Mouse (Mus musculus): ENCODE data around the gene Ppfia3.
"Not testable (repeated sequence)": the region's sequence is repeated elsewhere in the genome, so short reads cannot be mapped to it uniquely, and the experiment has no call there.

Ppfia3 gene

DNA sequence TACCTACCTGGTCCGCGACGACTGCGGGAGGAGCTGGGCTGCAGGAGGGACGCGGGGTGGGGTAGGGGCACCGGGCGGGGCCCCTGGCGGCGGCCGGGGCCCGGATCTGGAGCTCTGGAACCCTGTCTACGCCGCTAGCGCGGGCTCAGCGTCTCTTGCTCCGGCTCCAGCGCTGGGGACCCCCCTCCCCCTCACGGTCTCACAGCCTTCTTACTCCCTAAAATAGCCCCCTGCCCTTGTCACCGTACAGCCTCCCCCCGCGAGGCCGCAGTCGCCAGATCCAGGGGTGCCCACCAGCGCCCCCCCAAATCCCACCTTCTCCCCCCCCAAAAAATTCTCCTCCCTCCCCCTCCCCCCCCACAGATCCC lies at the start of gene Ppfia3:
Gene Ppfia3 (minus strand): TSS at position 368 of the 368 bp plus-strand sequence.
- DNase-seq (ENCODE audit: low read depth, low spot score), result no peak

DNA sequence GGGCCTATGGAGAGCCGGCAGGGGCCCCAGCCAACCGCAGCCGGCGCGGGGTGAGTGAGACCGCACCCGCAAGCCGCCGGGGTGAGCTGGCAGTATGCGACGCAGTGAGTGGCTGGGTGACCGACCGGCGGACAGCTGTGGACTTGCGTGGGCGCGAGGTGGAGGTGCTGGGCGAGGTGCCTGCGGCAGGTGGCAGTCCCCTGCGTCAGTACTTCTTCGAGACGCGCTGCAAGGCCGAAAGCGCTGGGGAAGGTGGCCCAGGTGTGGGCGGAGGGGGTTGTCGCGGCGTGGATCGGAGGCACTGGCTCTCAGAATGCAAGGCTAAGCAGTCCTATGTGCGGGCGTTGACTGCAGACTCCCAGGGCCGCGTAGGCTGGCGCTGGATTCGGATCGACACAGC lies 48.8 kb upstream of the Ppfia3 start:
- no peak for DNase-seq (ENCODE audit: low read depth, low spot score)

DNA sequence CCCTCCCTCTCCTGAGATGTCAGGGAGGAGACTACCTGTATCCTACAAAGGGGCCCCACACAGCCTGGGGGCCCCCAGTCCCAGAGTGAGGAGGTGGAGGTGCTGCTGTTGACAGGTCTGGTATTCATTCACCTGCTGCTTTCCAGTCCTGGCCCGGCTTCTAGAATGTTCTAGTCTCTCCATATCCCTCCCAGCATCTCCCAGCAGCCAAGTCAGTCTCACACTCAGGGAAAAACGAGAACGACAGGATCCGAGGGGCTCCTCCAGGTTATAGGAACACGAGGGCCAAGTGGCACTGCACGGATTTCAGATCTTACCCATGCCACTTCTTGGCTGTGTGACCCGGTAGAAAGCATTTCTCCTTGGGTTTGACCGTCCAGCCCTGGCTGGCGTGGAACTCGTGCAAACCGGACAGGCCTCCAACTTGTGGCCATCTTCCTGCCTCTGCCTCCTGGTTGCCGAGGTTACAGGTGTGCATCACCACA lies 48.0 kb upstream of the Ppfia3 start:
- no peak for DNase-seq (ENCODE audit: low read depth, low spot score)

DNA sequence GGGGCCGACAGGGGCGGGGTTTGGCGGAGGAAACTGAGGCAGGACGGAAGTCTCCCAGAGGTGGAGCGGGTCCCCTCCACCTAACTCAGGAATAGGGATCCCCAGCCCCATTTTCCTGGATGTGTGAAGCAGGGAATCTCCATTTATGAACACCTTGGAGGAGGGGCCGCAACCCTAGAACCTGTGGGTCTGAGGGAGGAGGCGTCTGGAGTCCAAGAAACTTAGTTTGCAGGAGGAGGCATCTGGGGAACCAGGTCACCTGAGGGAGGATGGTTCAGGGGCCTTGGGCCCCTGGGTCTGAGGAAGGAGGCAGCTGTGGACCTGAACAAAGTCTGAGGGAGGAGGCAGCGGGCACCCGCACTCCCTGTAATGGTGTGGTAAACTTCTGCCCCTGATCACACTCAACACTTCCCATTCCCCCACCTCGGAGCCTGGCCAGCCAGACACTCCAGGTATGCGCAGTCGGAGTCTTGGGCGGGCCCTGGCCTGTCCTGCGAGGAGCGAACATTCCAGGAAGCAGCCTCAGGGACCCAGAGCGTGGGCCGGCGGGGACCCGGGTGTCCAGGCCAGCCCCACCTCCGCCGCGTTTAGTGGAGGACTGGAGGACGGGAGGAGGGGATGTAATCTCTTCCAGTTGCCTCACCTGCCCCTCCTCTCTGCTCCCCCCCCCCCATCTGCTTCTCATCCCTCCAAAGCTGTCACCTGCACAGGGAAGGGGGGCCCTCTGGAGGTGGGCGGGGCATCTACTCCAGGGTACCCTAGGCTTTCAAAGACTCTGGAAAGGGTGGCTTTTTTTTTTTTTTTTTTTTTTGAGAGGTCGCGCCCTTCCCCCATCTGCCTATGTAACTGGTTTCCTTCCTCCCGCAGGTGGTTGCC lies 47.3 kb upstream of the Ppfia3 start:
- no peak for DNase-seq (ENCODE audit: low read depth, low spot score)

DNA sequence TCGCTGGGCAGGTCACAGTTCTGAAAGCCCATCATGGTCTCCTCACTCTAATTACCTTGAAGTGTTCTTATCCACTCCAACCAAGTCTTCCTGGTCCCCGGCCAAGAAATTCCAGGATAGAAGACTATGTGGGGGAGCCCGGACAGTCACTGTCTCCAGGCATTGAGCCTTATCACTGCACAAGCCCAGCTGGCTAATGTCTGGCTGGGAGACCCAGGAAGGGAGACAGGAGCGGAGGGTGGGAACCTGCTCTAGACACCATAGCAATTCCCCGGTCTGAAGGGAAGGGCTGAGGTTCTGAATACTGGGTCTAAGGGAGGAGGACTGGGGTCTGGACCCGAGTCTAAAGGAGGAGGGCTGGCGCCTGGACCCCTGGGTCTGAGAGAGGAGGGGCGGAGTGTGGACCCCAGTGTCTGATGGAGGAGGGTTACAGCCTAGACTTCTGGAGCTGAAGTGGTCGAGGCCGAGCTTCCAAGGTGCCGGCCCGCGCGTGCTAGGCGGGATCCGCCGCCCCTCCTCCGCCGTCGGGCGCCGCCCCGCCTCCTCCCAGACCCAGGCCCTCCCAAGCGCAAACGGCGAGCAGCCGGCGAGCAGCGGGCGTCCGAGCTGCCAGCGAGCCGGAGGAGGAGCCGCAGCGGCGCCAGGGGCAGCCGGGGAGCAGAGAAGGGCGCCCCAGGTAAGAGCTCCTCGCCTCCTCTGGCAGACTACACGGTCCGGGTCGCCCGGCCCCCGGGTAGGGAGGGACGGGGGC lies 46.5 kb upstream of the Ppfia3 start, which contains the start of gene Ntf5:
Gene Ntf5 (plus strand): TSS at position 583 of the 751 bp plus-strand sequence.
- DNase-seq (ENCODE audit: low read depth, low spot score), result peak; percentile 69

DNA sequence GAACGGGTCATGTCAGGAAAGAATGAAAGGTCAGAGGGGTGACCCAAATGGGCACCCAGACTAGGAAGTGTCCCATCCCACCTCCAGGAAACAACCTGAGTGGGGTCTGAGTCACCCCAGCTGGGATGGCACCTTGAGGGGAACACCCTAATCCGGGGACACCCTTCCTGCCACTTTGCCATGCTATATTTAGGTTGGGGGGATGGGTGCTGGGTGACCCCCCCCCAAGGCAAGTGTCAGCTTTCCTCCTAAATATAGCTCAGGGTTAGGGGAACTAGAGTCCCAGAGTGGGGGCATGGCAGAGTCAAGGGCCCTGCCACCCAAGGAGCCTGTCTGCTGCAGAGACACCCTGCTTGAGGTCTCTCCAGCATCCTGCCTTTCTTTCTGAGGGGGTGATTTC lies 45.6 kb upstream of the Ppfia3 start:
- DNase-seq (ENCODE audit: low read depth, low spot score), result no peak

DNA sequence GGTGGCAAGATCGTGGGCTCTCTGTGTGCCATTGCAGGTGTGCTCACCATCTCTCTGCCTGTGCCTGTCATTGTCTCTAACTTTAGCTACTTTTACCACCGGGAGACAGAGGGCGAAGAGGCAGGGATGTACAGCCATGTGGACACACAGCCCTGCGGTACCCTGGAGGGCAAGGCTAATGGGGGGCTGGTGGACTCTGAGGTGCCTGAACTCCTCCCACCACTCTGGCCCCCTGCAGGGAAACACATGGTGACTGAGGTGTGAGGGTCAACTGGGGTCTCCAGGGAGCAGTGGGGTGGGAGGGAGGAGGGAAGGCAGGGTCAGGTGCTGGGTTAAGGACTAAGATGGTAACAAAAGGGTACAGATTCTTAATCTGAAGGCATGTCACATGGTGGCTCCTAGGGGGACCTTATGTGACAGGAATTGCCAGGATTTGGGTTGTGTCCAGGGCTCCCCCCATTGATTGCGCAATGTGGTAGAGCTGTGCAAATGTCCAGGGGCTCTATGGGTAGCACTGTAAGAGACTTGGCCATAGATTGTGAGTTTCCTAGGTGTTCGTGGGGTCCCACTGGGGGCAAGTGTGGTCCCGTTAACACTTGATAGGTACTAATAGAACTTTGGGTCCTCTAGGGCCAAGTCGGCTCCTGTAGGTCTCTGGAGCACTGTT lies 42.8 kb upstream of the Ppfia3 start:
- DNase-seq (ENCODE audit: low read depth, low spot score), result no peak

DNA sequence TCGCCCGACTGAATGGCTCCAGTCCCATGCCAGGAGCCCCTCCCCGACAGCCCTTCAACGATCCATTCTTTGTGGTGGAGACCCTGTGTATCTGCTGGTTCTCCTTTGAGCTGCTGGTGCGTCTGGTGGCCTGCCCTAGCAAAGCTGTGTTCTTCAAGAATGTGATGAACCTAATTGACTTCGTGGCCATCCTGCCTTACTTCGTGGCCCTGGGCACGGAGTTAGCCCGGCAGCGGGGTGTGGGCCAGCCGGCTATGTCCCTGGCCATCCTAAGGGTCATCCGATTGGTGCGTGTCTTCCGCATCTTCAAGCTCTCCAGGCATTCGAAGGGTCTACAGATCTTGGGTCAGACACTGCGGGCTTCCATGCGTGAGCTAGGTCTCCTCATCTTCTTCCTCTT lies 42.1 kb upstream of the Ppfia3 start:
- no peak for DNase-seq (ENCODE audit: low read depth, low spot score)

DNA sequence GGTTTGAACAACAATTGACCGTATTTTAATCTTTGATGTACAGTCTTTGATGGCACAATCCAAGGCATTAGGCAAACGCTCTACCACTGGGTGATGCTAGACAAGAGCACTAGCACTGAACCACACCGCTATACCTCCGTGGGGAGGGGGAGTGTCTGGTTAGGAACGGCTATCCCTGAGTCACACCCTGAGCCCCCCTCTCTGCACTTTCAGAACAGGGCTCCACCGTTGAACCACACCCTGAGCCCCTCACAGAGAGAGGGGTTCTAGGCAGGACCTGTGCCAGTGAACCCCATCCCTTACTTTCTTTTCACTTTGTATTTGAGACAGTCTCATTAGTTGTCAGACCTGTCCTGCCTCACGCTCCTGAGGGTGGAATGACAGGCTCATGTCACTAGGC lies 41.5 kb upstream of the Ppfia3 start:
- DNase-seq (ENCODE audit: low read depth, low spot score), result no peak

DNA sequence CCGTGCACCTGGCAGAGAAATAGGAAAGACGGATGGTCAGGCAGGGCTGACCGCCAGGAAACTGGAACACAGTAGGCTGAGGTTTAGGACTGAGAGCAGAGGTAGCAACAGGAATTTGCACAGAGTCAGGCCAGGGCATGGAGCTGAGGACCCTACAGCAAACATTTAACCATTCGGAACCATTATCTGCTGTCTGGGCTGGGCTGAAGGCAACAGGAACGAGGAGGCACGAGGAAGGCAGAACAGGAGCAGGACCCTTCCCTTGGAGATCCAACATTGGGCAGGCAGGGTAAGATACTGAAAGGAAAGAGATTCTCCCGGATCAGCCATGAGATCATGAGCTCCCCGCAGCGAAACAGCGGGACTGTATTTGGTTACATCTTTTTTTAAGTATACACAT lies 41.0 kb upstream of the Ppfia3 start:
- DNase-seq (ENCODE audit: low read depth, low spot score), result no peak

DNA sequence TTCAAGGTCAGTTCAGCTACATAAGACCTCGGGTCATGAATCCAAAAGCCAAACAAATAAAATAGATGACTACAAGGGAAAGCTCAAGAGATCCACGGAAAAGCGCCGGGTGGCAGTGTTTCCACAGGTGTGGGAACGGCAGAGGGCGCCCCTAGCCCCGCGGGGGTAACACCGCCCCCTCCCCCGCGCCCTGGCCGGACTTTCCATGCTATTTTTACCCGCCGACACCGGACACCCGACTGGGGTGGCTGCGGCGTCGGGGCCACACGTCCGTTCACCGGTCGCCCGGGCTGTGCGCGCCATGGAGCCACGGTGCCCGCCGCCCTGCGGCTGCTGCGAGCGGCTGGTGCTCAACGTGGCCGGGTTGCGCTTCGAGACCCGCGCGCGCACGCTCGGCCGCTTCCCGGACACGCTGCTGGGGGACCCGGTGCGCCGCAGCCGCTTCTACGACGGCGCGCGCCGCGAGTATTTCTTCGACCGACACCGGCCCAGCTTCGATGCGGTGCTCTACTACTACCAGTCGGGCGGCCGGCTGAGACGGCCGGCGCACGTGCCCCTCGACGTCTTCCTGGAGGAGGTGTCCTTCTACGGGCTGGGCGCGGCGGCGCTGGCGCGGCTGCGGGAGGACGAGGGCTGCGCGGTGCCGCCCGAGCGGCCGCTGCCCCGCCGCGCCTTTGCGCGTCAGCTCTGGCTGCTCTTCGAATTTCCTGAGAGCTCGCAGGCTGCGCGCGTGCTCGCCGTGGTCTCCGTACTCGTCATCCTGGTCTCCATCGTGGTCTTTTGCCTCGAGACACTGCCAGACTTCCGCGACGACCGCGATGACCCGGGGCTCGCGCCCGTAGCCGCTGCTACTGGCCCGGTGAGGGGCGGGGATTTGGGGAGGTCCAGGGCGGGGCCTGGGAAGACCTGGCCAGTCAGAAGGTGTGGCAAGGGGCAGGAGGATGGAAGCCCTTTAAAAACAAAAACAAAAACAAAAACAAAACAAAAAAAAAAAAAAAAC lies 39.6 kb upstream of the Ppfia3 start:
- DNase-seq (ENCODE audit: low read depth, low spot score), result peak; percentile 37

DNA sequence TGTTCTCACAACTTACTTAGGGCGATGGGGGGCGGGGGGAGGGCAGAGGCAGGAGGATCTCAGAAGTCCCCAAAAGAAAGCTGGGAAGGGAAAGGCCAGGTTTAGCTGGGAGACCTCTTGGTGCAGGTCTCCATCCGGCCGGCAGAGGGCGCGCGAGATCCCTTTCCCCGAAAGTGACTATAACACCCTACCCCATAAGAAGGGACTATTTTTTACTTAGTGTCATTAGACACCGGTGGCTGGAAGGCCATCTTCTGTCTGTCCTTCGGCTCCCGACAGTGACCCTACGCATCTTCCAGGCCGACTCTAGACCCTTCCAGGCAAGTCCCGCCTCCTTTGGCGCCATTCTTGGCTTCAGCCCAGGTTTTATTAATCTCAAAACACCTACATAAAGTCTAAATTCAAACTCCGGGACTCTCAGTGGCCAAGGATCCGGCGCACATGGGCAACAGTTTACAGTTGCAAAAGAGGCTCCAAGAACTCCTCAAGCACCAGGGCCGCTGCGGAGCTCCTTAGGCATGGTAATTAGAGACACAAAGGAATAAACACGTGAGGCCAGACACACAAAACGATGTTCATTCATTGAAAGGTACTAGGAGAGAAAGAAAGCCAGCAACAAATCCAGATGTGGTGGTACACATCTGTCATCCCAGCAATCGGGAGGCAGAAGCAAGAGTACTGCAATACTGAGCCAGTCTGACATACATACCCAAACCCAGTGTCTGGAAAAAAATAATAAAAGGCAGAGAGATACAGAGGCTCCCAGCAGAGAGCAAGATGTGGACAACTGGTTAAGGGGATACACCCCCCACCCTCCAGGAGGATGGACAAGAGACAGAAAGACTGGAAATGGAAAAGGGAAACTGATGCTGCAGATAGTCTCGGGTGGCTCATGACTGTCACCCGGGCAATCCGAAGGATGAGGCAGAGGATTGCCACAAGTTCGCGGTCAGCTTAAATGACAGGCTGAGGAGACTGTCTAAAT lies 38.6 kb upstream of the Ppfia3 start, which contains the start of gene Kcna7:
Gene Kcna7 (plus strand): TSS at position 563 of the 985 bp plus-strand sequence.
- DNase-seq (ENCODE audit: low read depth, low spot score), result peak; percentile 76

DNA sequence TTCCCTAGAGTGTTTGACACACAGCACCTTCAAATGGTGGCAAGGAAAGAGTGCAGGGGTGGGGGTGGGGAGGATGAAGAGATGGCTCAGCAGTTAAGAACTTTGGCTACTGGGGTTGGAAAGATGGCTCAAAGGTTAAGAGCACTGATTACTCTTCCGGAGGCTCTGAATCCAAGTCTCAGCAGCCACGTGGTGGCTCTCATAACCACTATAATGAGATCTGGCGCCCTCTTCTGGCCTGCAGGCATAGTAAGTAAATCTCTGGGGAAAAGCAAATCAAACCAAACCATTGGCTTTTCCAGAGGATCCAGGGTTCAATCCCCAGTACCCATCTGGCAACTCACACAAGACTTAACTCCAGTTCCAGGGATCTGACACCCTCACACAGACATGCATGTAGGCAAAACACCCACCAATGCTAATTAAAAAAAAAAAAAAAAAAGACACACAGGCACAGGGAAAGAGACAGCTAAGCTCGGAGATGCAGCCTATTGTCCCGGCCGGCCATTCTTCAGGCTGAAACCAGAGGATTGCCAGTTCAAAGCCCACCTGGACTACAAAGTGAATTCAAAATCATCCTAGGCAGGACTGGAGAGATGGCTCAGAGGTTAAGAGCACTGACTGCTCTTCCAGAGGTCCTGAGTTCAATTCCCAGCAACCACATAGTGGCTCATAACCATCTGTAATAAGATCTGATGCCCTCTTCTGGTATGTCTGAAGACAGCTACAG lies 36.9 kb upstream of the Ppfia3 start:
- DNase-seq (ENCODE audit: low read depth, low spot score), result peak; percentile 89

DNA sequence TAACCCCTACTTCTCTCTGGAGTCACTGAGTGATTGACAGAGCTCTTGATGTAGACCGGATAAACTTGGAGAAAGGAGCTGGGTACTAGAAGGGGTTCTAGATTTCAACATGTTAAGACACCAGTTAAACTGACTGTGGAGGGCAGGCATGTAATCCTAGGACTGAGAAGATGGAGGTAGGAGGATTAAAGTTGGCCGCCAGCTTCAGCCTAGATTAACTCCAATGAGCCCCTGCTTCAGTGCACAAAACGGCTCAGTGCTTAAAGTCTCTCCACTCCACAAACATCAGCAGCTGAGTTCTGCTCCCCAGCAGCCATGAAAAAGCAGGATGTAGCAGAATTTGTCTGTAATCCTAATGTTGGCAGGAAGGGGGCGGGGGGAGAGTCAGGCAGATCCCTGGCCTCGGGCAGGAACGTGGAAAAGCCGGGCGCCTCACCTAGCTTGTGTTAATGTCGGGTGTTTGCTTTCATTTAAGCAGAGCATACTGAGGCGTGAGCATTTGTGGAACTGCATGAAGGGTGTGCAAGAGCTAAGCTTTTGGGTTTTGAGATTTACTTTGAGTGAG lies 34.8 kb upstream of the Ppfia3 start:
- peak; percentile 73 for DNase-seq (ENCODE audit: low read depth, low spot score)

DNA sequence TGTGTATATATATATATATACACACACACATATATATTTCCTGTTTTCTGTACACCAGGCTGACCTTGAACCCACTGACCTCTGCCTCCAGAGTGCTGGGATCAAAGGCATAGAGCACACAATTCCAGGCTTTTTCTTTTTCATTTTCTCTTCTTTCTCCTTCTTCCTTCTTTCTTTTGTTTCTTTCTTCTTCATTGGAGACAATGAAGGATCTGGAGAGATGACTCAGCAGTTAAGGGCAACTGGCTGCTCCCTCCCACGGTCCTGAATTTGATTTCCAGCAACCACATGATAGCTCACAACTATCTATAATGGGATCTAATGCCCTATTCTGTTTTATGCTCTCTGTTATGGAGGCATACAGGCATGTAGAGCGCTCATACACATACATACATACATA lies 30.0 kb upstream of the Ppfia3 start:
- no peak for DNase-seq (ENCODE audit: low read depth, low spot score)

DNA sequence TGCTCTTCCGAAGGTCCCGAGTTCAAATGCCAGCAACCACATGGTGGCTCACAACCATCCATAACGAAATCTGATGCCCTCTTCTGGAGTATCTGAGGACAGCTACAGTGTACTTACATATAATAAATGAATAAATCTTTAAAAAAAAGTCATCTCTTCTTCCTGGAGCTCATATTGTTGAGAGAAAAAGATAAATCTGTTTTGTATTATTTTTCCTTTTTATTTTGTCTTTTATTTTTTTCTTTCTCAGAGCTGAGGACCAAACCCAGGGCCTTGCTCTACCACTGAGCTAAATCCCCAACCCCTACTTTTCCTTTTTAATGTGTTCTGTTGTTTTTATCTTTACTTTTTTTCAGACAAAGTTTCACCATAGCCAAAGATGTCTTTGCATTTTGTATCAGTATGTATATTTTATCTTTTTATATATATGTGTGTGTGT lies 29.5 kb upstream of the Ppfia3 start:
- not testable (repeated sequence) for DNase-seq (ENCODE audit: low read depth, low spot score)

DNA sequence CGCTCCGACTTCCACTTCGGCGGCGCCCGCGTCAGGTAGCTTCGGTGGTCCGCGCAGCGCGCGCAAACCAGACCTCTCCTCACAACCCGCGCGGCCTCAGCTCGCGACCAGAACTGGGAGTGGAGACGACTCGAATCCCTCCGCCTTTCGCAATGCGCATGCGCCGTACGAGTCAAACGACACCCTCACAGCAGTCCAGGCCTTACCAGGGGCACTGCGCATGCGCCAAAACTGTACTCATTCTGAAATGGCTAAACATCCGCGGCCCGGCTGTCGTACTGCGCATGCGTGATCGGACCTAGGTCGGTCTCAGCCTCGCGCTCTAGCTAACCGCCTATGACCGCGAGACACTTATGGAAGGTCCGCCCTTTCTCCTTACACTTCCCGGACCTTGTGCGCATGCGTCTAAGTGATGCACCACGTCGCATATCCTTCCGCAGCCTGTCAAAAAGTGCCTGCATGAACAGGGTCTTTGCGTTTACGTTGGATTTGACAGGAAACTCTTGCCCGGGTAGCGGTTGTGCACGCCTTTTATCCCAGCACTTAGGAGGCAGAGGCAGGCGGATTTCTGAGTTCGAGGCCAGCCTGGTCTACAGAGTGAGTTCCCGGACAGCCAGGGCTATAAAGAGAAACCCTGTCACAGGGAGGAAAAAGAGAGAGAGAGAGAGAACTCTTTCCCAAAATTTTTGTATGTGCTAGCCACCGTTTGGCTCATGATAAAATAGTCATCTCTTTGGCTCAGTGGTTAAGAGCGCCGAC lies 28.9 kb upstream of the Ppfia3 start, which contains the start of gene Snrnp70:
Gene Snrnp70 (minus strand): TSS at position 165 of the 759 bp plus-strand sequence.
- DNase-seq (ENCODE audit: low read depth, low spot score), result peak; percentile 100

DNA sequence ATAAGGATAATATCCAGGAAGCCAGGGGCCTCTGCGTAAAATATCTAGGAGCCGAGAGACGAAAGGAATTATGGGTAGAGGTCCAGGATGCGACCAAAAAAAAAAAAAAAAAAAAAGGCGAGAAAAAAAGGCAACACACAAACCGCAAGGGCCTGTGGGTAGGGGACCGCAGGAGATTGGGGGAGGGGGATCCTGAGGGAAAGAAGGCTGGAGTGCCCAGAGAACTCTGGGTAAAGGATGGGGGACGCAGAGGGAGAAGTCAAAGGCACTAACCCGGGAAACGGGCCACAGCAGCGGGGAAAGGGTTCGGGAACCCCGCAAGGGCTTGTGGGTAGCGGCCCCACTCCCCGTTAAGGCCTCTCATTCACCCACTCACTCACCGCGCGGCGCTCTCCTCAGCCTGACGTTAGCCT lies 28.3 kb upstream of the Ppfia3 start:
- peak; percentile 94 for DNase-seq (ENCODE audit: low read depth, low spot score)
